Mouse (Mus musculus) E14TG2a.4 (cell line): ENCODE data around the gene Birc6.

ENCODE experiments used
- H3K27me3 ChIP-seq: 2 replicates; pipeline ENCODE4 v1.6.1; 2014; ENCODE audit warnings: low read length, control low read depth; ENCODE audit not compliant: insufficient read depth
- H3K36me3 ChIP-seq: 2 replicates; pipeline ENCODE4 v1.6.1; 2014; ENCODE audit warnings: low read length, control low read depth; ENCODE audit not compliant: insufficient read depth
- H3K4me1 ChIP-seq: replicated peaks from 2 replicates; pipeline ENCODE4 v1.6.1; 2014; ENCODE audit warnings: low read depth, low read length, control low read depth
- H3K4me3 ChIP-seq: replicated peaks from 2 replicates; pipeline ENCODE4 v1.5.1; 2014; ENCODE audit warnings: mild to moderate bottlenecking, low read length
- H3K9me3 ChIP-seq: 2 replicates; pipeline ENCODE4 v1.6.1; 2014; ENCODE audit warnings: low read length, control low read depth
- CTCF ChIP-seq: conservative IDR thresholded peaks from 2 replicates; pipeline ENCODE4 v1.5.1; 2014; ENCODE audit warnings: low read length
- NANOG ChIP-seq: IDR thresholded peaks from 2 replicates; pipeline ENCODE4 v1.6.1; 2014; ENCODE audit warnings: borderline replicate concordance, low read length, mixed read lengths
- POU5F1 ChIP-seq: IDR thresholded peaks from 2 replicates; pipeline ENCODE4 v1.6.1; 2014; ENCODE audit warnings: low read length, borderline replicate concordance

The Birc6 gene

GRCm38 (mm10) chr17:74707637-74708152 lies 179.6 kb downstream of the Birc6 start:
- Histone ChIP-seq H3K27me3 (no peaks in the 10 kb centered on the region), H3K4me1 (no peaks in the 10 kb centered on the region), H3K4me3 (no peak overlapping the region), H3K9me3 (no peaks in the 10 kb centered on the region), H3K36me3 (peaks cover 14% of the 10 kb centered on the region)
- TF ChIP-seq CTCF (no peak), POU5F1 (no peak), NANOG (no peak)

- no peaks in the 10 kb centered on the region for H3K36me3 ChIP-seq
- H3K9me3 ChIP-seq = no peaks in the 10 kb centered on the region
- H3K27me3 ChIP-seq = no peaks in the 10 kb centered on the region
- H3K4me3 ChIP-seq = no peak overlapping the region
- no peaks in the 10 kb centered on the region for H3K4me1 ChIP-seq
- TF ChIP-seq NANOG (no peak), CTCF (no peak), POU5F1 (no peak)
These were observed 182.6 kb downstream of the Birc6 start for GRCm38 (mm10) chr17:74710731-74711130.

- no peak for TF ChIP-seq NANOG
- no peak for TF ChIP-seq POU5F1
- no peak for TF ChIP-seq CTCF
These were observed 183.5 kb downstream of the Birc6 start for GRCm38 (mm10) chr17:74711627-74712026.

GRCm38 (mm10) chr17:74715128-74715527 lies 187.0 kb downstream of the Birc6 start:
- H3K4me3 ChIP-seq = no peak overlapping the region
- H3K27me3 ChIP-seq = no peaks in the 10 kb centered on the region
- H3K9me3 ChIP-seq = no peaks in the 10 kb centered on the region
- TF ChIP-seq CTCF = no peak
- no peak for TF ChIP-seq NANOG
- TF ChIP-seq POU5F1 = no peak
- peaks cover 18% of the 10 kb centered on the region for H3K4me1 ChIP-seq
- H3K36me3 ChIP-seq = peaks cover 16% of the 10 kb centered on the region

More at GRCm38 (mm10) chr17:74711627-74712026, 183.5 kb downstream of the Birc6 start:
- H3K36me3 ChIP-seq = no peaks in the 10 kb centered on the region
- H3K4me3 ChIP-seq = no peak overlapping the region
- no peaks in the 10 kb centered on the region for H3K27me3 ChIP-seq
- H3K4me1 ChIP-seq = peaks cover under 1% of the 10 kb centered on the region; the same call in 1 of the 2 replicates
- no peaks in the 10 kb centered on the region for H3K9me3 ChIP-seq

- H3K27me3 ChIP-seq = no peaks in the 10 kb centered on the region
- H3K4me3 ChIP-seq = no peak overlapping the region
- H3K36me3 ChIP-seq = peaks cover 22% of the 10 kb centered on the region
- H3K9me3 ChIP-seq = no peaks in the 10 kb centered on the region
- peaks cover 18% of the 10 kb centered on the region for H3K4me1 ChIP-seq
- no peak for TF ChIP-seq CTCF
- no peak for TF ChIP-seq POU5F1
- no peak for TF ChIP-seq NANOG
These were observed 187.6 kb downstream of the Birc6 start for GRCm38 (mm10) chr17:74715724-74716123.

GRCm38 (mm10) chr17:74716643-74717042 lies 188.5 kb downstream of the Birc6 start:
- Histone ChIP-seq H3K4me1 (peaks cover 18% of the 10 kb centered on the region), H3K4me3 (peak overlapping the region; percentile 99), H3K9me3 (no peaks in the 10 kb centered on the region), H3K36me3 (peaks cover 32% of the 10 kb centered on the region), H3K27me3 (no peaks in the 10 kb centered on the region)
- TF ChIP-seq CTCF (no peak), NANOG (no peak), POU5F1 (no peak)

GRCm38 (mm10) chr17:74717091-74717617 lies 189.1 kb downstream of the Birc6 start:
- Histone ChIP-seq H3K4me3 (peak overlapping the region; percentile 99), H3K36me3 (peaks cover 37% of the 10 kb centered on the region), H3K4me1 (peaks cover 18% of the 10 kb centered on the region), H3K27me3 (no peaks in the 10 kb centered on the region), H3K9me3 (no peaks in the 10 kb centered on the region)
- no peak for TF ChIP-seq NANOG

GRCm38 (mm10) chr17:74717618-74718151 lies 189.6 kb downstream of the Birc6 start, which contains the start of gene Ttc27:
Gene Ttc27, plus strand, starts transcription at chr17:74717732.
- peaks cover 18% of the 10 kb centered on the region for H3K4me1 ChIP-seq
- TF ChIP-seq NANOG (no peak), CTCF (no peak), POU5F1 (no peak)
- H3K4me3 ChIP-seq = peak within 1 kb of the TSS; percentile 99
- H3K36me3 ChIP-seq = peaks cover 42% of the 10 kb centered on the region
- H3K27me3 ChIP-seq = no peaks in the 10 kb centered on the region
- no peaks in the 10 kb centered on the region for H3K9me3 ChIP-seq
